23 mouse cellular contexts compared by ENCODE assay signal in genomic region chr10:9856792-9857191, GRCm38 (mm10). TPM values are rescaled to one million over a fixed set of nuclear protein-coding genes. Genes with fewer than 3 reads are reported as not detected.
DNase-seq lines count a peak whose midpoint lies in the region; ATAC-seq lines count a peak whose summit lies in the region.
"Had no signal": no experiment of that assay in that cellular context is flagged by ENCODE, and none has a peak within 500 bp of the region (broad histone marks: within the 10 kb centered on the region; RNA-seq: fewer than 3 reads in every experiment).

No protein-coding gene starts in this region.

- ATAC-seq in embryonic facial prominence, embryonic 14.5 days (ENCODE audit: low read depth) = no peak
- ATAC-seq: forebrain, embryonic 16.5 days had no signal

- DNase-seq in embryonic facial prominence, embryonic 14.5 days (ENCODE audit: low spot score) = peak; percentile 52
- no peak for DNase-seq in embryonic facial prominence, embryonic 10.5 days (ENCODE audit: low spot score)
- DNase-seq in left cerebral cortex, postnatal 25 days (ENCODE audit: low spot score in 2 of 2) = peak; percentile 35 to 47
- no peak for DNase-seq in left cerebral cortex, adult 18-20 months (ENCODE audit: low spot score in 2 of 2)
- peak; percentile 50 to 60 for DNase-seq in right cerebral cortex, postnatal 10 days (ENCODE audit: low spot score in 2 of 2)
- DNase-seq in right cerebral cortex, postnatal 4 days = no peak
- DNase-seq in brain, adult 2 months (ENCODE audit: low read depth, low spot score) = peak; percentile 42
- no peak for DNase-seq in lung, postnatal 4 days
- DNase-seq: adrenal gland, adult 2 months; adrenal gland, postnatal 25 days; cerebellum, adult 11 months; cerebellum, adult 8-10 months; cerebellum, postnatal 14 days; embryo, embryonic 11 days; gastrocnemius, adult 2 months; gastrocnemius, postnatal 25 days; heart, postnatal 36 days had no signal

- H3K9ac ChIP-seq in embryonic facial prominence, embryonic 14.5 days (ENCODE audit: low read depth, low read length) = no peak overlapping the region
- H3K9ac ChIP-seq: embryonic facial prominence, embryonic 12.5 days; forebrain, embryonic 12.5 days; heart, embryonic 12.5 days; hindbrain, embryonic 15.5 days had no signal

- peaks cover 7% of the 10 kb centered on the region; the same call in 1 of the 2 replicates for H3K9me3 ChIP-seq in embryonic facial prominence, embryonic 14.5 days (ENCODE audit: control insufficient read depth, low read length)
- H3K9me3 ChIP-seq in embryonic facial prominence, embryonic 10.5 days = peaks cover 13% of the 10 kb centered on the region
- H3K9me3 ChIP-seq: hindbrain, embryonic 15.5 days had no signal

- WGBS in embryonic facial prominence, embryonic 14.5 days = 72% methylated on average over 9 of the region's 9 CpGs
- 88% methylated on average over 9 of the region's 9 CpGs for WGBS in embryonic facial prominence, embryonic 10.5 days

- no peaks in the 10 kb centered on the region for H3K27me3 ChIP-seq in embryonic facial prominence, embryonic 14.5 days (replicated peaks; ENCODE audit: control insufficient read depth, insufficient read depth, low read length)
- H3K27me3 ChIP-seq in embryonic facial prominence, embryonic 10.5 days (replicated peaks; ENCODE audit: low read depth, poor library complexity, severe bottlenecking) = no peaks in the 10 kb centered on the region
- H3K27me3 ChIP-seq: CH12.LX; embryonic facial prominence, embryonic 12.5 days; forebrain, embryonic 12.5 days; heart, embryonic 12.5 days; hindbrain, embryonic 15.5 days had no signal

- intact Hi-C loops in left cerebral cortex, postnatal 25 days (cut with DNase I) = no loop called here

- no peak overlapping the region for H3K27ac ChIP-seq in embryonic facial prominence, embryonic 14.5 days (replicated peaks; ENCODE audit: low read depth, low read length)
- no peak overlapping the region for H3K27ac ChIP-seq in embryonic facial prominence, embryonic 10.5 days (replicated peaks)
- H3K27ac ChIP-seq: embryonic facial prominence, embryonic 12.5 days; forebrain, embryonic 12.5 days; gastrocnemius, adult 2 months; hindbrain, embryonic 15.5 days had no signal

- H3K4me2 ChIP-seq in embryonic facial prominence, embryonic 14.5 days (ENCODE audit: low read depth, low read length) = no peak overlapping the region
- H3K4me2 ChIP-seq: embryonic facial prominence, embryonic 12.5 days; forebrain, embryonic 12.5 days; heart, embryonic 12.5 days; hindbrain, embryonic 15.5 days had no signal

- no peak overlapping the region for H3K4me3 ChIP-seq in embryonic facial prominence, embryonic 14.5 days (ENCODE audit: low read depth, low read length)
- no peak overlapping the region for H3K4me3 ChIP-seq in embryonic facial prominence, embryonic 10.5 days
- H3K4me3 ChIP-seq: embryonic facial prominence, embryonic 12.5 days; forebrain, embryonic 12.5 days; gastrocnemius, adult 2 months; heart, embryonic 12.5 days; hindbrain, embryonic 15.5 days had no signal

- no peaks in the 10 kb centered on the region for H3K4me1 ChIP-seq in embryonic facial prominence, embryonic 14.5 days (ENCODE audit: control insufficient read depth, insufficient read depth, low read length)
- no peaks in the 10 kb centered on the region for H3K4me1 ChIP-seq in embryonic facial prominence, embryonic 10.5 days
- H3K4me1 ChIP-seq: embryonic facial prominence, embryonic 12.5 days; forebrain, embryonic 12.5 days had no signal

- 0 out of 2 replicates have a peak, but pooled peaks cover 4% of the 10 kb centered on the region for H3K36me3 ChIP-seq in embryonic facial prominence, embryonic 14.5 days (ENCODE audit: control insufficient read depth, insufficient read depth, low read length)
- H3K36me3 ChIP-seq in embryonic facial prominence, embryonic 10.5 days (replicated peaks) = peaks cover 21% of the 10 kb centered on the region
- H3K36me3 ChIP-seq: hindbrain, embryonic 15.5 days had no signal

RNA-seq across cellular contexts. Expression of gene Stxbp5, which starts 44.1 kb away (rescaled TPM):
- polyA plus RNA-seq in embryonic facial prominence, embryonic 14.5 days (2014; fragmentation: Nextera tagmentation; extraction: Ambion mirVana) = 7.4 and 7.7 TPM in 2 replicates
- 3.8 and 4.0 TPM in 2 replicates for polyA plus RNA-seq in embryonic facial prominence, embryonic 10.5 days (2016; fragmentation: Nextera tagmentation; extraction: Ambion mirVana)
- total RNA-seq in left cerebral cortex, postnatal 25 days (2021) = 100 to 1,000 TPM; 102 to 116 TPM
- 100 to 1,000 TPM in 1 of 2 experiments, 10 to 100 TPM in 1; 97.0 to 107 TPM for total RNA-seq in left cerebral cortex, adult 18-20 months (2021)

Comparison
In these comparisons a context has a peak if more than half of its experiments do, and no peak if none do; other contexts are left out.
1. DNase-seq: peak in embryonic facial prominence, embryonic 14.5 days (single experiment), left cerebral cortex, postnatal 25 days (2 of 2), right cerebral cortex, postnatal 10 days (2 of 2) and brain, adult 2 months (single experiment); none in embryonic facial prominence, embryonic 10.5 days (single experiment), left cerebral cortex, adult 18-20 months (0 of 2), right cerebral cortex, postnatal 4 days (single experiment) and lung, postnatal 4 days (0 of 2).